Mouse (Mus musculus): ENCODE data around the gene Hectd1. TPM values are rescaled to one million over a fixed set of nuclear protein-coding genes. Genes with fewer than 3 reads are reported as not detected.
A peak's percentile ranks its signal among the peaks of the same experiment; 100 is the strongest.

Hectd1 gene
- total RNA-seq (2014; rRNA removed): 70.5 and 93.6 TPM in 2 replicates
- 18.2 and 27.6 TPM in 2 replicates for polyA plus RNA-seq (2015; fragmentation: Nextera tagmentation; extraction: Ambion mirVana)

DNA sequence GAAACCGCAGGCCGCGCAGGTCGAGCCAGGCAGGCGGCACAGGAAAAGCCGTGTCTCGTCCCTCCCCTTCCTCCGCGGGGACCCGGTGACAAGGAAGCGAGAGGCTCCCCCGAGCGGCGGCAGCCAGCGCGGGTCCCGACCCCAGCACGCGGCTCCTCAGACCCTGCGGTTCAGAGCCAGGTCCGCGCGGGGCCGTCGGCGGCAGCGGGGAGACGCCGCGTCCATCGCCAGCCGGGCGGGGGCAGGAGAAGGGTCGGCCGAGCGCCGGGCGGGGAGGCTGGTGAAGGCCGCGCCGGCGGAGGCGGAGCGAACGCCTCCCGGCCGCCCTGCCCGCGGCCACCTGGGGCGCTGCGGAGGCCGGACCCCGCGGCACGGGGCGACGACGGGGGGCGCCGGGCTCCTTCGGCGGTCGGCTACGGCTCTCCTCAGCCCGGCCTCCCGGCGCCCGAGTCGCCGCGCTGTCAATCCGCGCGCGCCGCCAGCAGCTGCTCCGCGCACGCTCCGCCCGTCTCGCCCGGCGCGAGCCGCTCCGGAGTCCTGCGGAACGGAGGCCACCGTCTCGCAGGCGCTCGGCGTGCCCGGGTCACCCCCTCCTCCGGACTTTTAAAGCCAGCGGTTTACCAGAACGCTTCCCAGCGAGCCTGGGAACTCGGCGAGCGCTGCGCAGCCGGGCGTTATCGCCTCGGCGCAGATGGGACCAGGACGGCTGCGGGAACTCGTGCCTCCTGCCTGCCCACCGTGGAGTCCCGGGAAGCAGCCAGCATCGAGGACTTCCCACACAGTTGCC, at the start of gene Hectd1:
Gene Hectd1, minus strand, starts transcription at position 247 of the 787 bp plus-strand sequence.
- 3% methylated on average over 97 of the region's 114 CpGs for WGBS
- H3K4me3 ChIP-seq (ENCODE audit: low read depth, low read length): peak within 1 kb of the TSS; percentile 80
- H3K27ac ChIP-seq (ENCODE audit: low read depth, low read length): peak within 1 kb of the TSS; percentile 98
- H3K9ac ChIP-seq: peak within 1 kb of the TSS; percentile 99
- peaks cover 14% of the 10 kb centered on the region; the same call in 1 of the 2 replicates for H3K4me1 ChIP-seq (ENCODE audit: insufficient read depth)
- H3K9me3 ChIP-seq (ENCODE audit: low read length): no peaks in the 10 kb centered on the region
- no peaks in the 10 kb centered on the region for H3K36me3 ChIP-seq (ENCODE audit: insufficient read depth)
- H3K27me3 ChIP-seq (ENCODE audit: insufficient read depth, low read length): no peaks in the 10 kb centered on the region
- ATAC-seq (peak; percentile 95), DNase-seq (peak; percentile 87)
- H3K4me2 ChIP-seq (ENCODE audit: low read depth): peak within 1 kb of the TSS; percentile 70
- peak; percentile 27 for TF ChIP-seq CTCF (IDR thresholded peaks at IDR 0.05; ENCODE audit: low read depth)

DNA sequence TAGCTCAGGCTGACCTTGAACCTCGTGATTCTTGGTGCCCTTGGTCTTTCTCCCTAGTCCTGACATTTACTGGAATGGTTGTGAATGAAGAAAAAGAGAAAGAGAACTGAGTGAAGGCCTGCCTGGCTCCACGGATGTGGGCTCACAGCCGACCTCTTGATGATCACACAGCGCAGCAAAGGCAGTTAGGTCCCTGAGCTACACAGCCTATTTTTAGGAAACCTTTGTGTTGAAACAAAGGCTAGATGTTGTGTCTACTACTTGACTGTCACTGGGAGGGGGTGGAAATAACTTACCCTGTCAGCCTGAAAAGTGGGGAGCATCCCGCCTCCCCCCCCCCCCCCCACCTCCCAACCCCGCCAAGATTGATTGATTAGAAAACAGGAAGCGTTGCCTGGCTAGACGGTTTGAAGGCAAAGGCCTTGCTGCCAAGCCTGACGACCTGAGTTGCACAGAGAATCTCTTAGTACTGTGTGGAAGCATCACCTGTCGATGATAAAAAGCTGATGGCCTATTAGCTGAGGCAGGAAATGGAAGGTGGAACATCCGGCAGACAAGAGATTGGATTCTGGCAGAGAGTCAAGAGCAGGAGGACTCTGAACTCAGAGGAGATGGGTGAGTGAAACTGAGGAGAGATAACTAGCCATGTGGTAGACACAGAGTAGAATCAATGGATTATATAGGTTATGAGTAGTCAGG, 42.3 kb upstream of the Hectd1 start:
- no peak for ATAC-seq
- H3K36me3 ChIP-seq (ENCODE audit: insufficient read depth): no peaks in the 10 kb centered on the region
- no peaks in the 10 kb centered on the region for H3K9me3 ChIP-seq (ENCODE audit: low read length)
- no peak overlapping the region for H3K4me3 ChIP-seq (ENCODE audit: low read depth, low read length)
- no peak for DNase-seq
- H3K27ac ChIP-seq (ENCODE audit: low read depth, low read length): no peak overlapping the region
- no peak overlapping the region for H3K4me2 ChIP-seq (ENCODE audit: low read depth)
- H3K27me3 ChIP-seq (ENCODE audit: insufficient read depth, low read length): no peaks in the 10 kb centered on the region
- H3K4me1 ChIP-seq (ENCODE audit: insufficient read depth): no peaks in the 10 kb centered on the region
- TF ChIP-seq CTCF (IDR thresholded peaks at IDR 0.05; ENCODE audit: low read depth): no peak
- WGBS: 73% methylated on average over 11 of the region's 11 CpGs
- H3K9ac ChIP-seq: no peak overlapping the region

DNA sequence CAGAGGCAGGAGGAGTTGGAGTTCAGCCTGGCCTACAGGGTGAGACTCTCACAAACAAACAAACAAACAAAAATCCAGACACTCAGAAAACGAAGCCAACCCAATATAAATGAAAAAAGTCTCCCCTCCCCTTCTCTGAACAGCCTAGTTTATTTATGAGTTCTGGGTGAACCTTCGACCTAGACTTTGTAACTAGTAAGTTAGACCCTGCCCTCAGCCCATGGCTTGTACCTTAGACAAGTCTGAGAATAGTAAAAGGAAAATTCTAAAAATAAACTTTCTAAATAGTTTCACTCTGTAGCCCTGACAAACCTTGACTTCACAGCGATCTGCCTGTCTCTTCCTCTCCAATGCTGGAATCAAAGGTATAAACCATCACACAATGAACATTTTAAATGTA, 40.2 kb upstream of the Hectd1 start:
- no peaks in the 10 kb centered on the region for H3K36me3 ChIP-seq (ENCODE audit: insufficient read depth)
- H3K9me3 ChIP-seq (ENCODE audit: low read length): no peaks in the 10 kb centered on the region
- TF ChIP-seq CTCF (IDR thresholded peaks at IDR 0.05; ENCODE audit: low read depth): no peak
- no peak overlapping the region for H3K9ac ChIP-seq
- 0 out of 2 replicates have a peak, but pooled peaks cover 4% of the 10 kb centered on the region for H3K4me1 ChIP-seq (ENCODE audit: insufficient read depth)
- H3K4me3 ChIP-seq (ENCODE audit: low read depth, low read length): no peak overlapping the region
- 82% methylated on average over 3 of the region's 3 CpGs for WGBS
- no peaks in the 10 kb centered on the region for H3K27me3 ChIP-seq (ENCODE audit: insufficient read depth, low read length)
- ATAC-seq (no peak), DNase-seq (no peak)
- no peak overlapping the region for H3K27ac ChIP-seq (ENCODE audit: low read depth, low read length)
- H3K4me2 ChIP-seq (ENCODE audit: low read depth): no peak overlapping the region

DNA sequence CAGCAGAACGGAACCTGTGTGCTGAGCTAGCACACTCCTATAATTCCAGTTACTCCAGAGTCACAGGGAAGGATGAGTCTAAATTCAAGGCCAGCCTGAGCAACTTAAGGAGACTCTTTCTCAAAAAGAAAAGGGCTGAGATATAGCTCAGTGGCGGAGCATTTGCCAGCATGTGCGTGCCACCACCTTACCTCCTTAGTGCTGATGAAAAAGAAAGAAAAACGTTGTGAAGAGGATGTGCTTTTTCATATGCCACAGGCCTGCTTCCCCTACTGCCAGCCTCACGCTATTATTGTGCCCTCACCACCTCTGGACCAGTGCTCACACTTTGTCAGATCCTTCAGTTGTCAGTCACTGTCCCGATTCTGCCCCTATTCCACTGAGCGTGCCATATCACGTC, 37.7 kb upstream of the Hectd1 start:
- DNase-seq (no peak), ATAC-seq (no peak)
- Histone ChIP-seq H3K36me3 (ENCODE audit: insufficient read depth) (no peaks in the 10 kb centered on the region), H3K9ac (no peak overlapping the region), H3K4me2 (ENCODE audit: low read depth) (no peak overlapping the region), H3K27ac (ENCODE audit: low read depth, low read length) (no peak overlapping the region), H3K9me3 (ENCODE audit: low read length) (no peaks in the 10 kb centered on the region), H3K4me1 (ENCODE audit: insufficient read depth) (0 out of 2 replicates have a peak, but pooled peaks cover 4% of the 10 kb centered on the region), H3K4me3 (ENCODE audit: low read depth, low read length) (no peak overlapping the region), H3K27me3 (ENCODE audit: insufficient read depth, low read length) (no peaks in the 10 kb centered on the region)
- 77% methylated on average over 8 of the region's 8 CpGs for WGBS
- TF ChIP-seq CTCF (IDR thresholded peaks at IDR 0.05; ENCODE audit: low read depth): no peak

DNA sequence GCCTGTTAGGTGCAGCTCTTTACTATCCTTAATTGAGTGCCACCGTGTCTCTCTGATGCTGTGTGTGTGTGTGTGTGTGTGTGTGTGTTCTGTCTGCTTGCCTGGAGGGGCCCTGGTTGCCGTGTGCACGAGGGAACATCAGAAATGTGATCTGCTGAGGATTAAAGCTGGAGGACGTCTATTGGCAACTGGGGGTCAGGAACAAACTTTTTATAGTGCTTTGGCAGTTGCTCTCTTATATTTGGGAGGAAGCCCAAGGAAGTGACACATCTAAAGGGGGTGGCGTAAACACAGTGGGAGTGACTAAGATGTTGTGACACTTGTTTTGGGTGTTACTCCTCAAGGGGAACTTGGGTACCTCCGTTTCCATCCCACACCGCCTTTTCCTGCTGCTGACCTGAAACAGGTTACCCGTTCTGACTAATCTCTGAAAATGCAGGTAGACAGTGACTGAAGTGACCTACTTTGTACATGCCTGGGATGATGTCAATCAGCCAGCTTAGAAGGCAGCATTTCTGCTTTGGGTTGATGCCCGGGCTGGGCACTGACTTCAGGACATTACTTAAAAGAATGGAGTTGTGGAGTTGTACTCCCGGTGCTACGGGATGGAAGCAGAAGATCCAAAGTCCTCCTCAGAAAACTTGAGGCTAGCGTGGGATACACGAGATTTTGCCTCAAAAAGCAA, 37.0 kb upstream of the Hectd1 start:
- Histone ChIP-seq H3K9ac (no peak overlapping the region), H3K4me1 (ENCODE audit: insufficient read depth) (0 out of 2 replicates have a peak, but pooled peaks cover 4% of the 10 kb centered on the region), H3K4me3 (ENCODE audit: low read depth, low read length) (no peak overlapping the region), H3K9me3 (ENCODE audit: low read length) (no peaks in the 10 kb centered on the region), H3K27ac (ENCODE audit: low read depth, low read length) (peak overlapping the region; percentile 59; the same call in 1 of the 2 replicates), H3K4me2 (ENCODE audit: low read depth) (no peak overlapping the region), H3K36me3 (ENCODE audit: insufficient read depth) (no peaks in the 10 kb centered on the region), H3K27me3 (ENCODE audit: insufficient read depth, low read length) (no peaks in the 10 kb centered on the region)
- no peak for DNase-seq
- ATAC-seq: peak; percentile 51
- TF ChIP-seq CTCF (IDR thresholded peaks at IDR 0.05; ENCODE audit: low read depth): no peak
- WGBS: 44% methylated on average over 13 of the region's 13 CpGs

DNA sequence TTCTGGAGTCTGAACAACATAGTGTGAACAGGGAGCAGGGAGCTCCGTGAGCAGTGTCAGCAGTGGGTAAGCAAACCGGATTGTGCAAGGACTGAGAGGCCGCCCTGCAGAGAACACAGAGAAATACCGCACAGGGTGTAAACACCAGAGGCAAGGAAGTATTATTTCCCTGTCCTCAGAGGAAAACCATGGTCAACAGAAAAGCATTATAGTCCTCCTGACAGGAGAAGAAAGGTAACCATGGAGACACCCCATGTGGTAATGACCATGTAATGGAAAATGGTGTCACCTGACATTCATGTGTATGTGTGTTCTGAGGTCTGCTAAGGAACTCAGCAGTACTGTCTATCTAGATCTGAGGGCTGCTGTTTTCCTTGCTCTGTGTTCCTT, 36.4 kb upstream of the Hectd1 start:
- H3K4me1 ChIP-seq (ENCODE audit: insufficient read depth): 0 out of 2 replicates have a peak, but pooled peaks cover 4% of the 10 kb centered on the region
- H3K9ac ChIP-seq: no peak overlapping the region
- no peaks in the 10 kb centered on the region for H3K9me3 ChIP-seq (ENCODE audit: low read length)
- no peak overlapping the region for H3K4me2 ChIP-seq (ENCODE audit: low read depth)
- H3K27ac ChIP-seq (ENCODE audit: low read depth, low read length): peak overlapping the region; percentile 70
- H3K27me3 ChIP-seq (ENCODE audit: insufficient read depth, low read length): no peaks in the 10 kb centered on the region
- H3K4me3 ChIP-seq (ENCODE audit: low read depth, low read length): no peak overlapping the region
- no peak for TF ChIP-seq CTCF (IDR thresholded peaks at IDR 0.05; ENCODE audit: low read depth)
- ATAC-seq (peak; percentile 86), DNase-seq (peak; percentile 50)
- WGBS: 6% methylated on average over 4 of the region's 4 CpGs
- no peaks in the 10 kb centered on the region for H3K36me3 ChIP-seq (ENCODE audit: insufficient read depth)

Measured in forebrain, postnatal 0 days (tissue).